Mouse (Mus musculus): Measurements from ENCODE around the gene Tomm6. TPM values are rescaled to one million over a fixed set of nuclear protein-coding genes. Genes with fewer than 3 reads are reported as not detected.

Tomm6 gene
- total RNA-seq (2021), result 100 to 1,000 TPM; 218 to 227 TPM
- long read RNA-seq, experiment 1, transcript Tomm6-201 (3 exons, 594 nt), result minor isoform, 5 of 132 reads
- long read RNA-seq, experiment 1, transcript Tomm6-202 (3 exons, 749 nt), result major isoform, 125 of 132 reads
- long read RNA-seq, experiment 1, partial matches to known transcripts, result 0 of 132 reads
- long read RNA-seq, experiment 1, other reads (novel, unspliced or antisense), result 2 of 132 reads
- long read RNA-seq, experiment 2, transcript Tomm6-202 (3 exons, 749 nt), result major isoform, 105 of 115 reads
- long read RNA-seq, experiment 2, partial matches to known transcripts, result 3 of 115 reads
- long read RNA-seq, experiment 2, other reads (novel, unspliced or antisense), result 2 of 115 reads

GRCm38 (mm10) chr17:47688344-47688607 lies at the start of gene Tomm6:
TSS of gene Tomm6 (minus strand) at chr17:47688386.
- no peak for DNase-seq (ENCODE audit: low spot score in 2 of 2)
- intact Hi-C loops (cut with DNase I), result no loop called here

- peak; percentile 60 to 74 for DNase-seq (ENCODE audit: low spot score in 2 of 2)
- intact Hi-C loops (cut with DNase I), result loop anchor here (5.0 kb wide), 1 partner anchor 40 kb away; no protein-coding TSS in a partner anchor
Observed at GRCm38 (mm10) chr17:47737271-47738065, 49.3 kb upstream of the Tomm6 start.

DNA sequence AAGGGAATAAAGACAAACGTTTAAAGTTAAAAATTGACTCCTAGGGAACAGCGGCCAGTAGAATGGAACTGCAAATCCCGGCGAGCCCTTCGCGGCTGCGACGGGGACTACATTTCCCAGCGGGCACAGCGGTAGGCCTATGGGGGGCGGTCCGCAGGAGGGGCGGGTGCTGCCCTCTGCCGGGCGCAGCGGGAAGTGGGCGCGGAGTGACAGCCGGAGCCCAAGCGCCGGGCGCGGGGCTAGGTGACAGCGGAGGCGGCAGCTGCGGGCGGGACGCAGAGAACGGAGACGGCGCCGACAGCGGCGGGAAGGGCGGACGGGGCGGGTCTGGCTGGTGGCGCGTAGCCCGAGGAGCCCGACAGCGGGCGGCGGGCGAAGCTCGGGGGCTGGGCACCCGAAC lies 48.7 kb upstream of the Tomm6 start, which contains the start of gene Tfeb:
Tfeb (plus strand) TSS at position 175 of the 400 bp plus-strand sequence.
- intact Hi-C loops (cut with DNase I), result loop anchor here (5.0 kb wide), 1 partner anchor 40 kb away; no protein-coding TSS in a partner anchor
- DNase-seq (ENCODE audit: low spot score in 2 of 2), result peak; percentile 96 to 98

- intact Hi-C loops (cut with DNase I), result loop anchor here (5.0 kb wide), 1 partner anchor 38 kb away; no protein-coding TSS in a partner anchor
- DNase-seq (ENCODE audit: low spot score in 2 of 2), result no peak
Observed at GRCm38 (mm10) chr17:47735553-47736100, 47.4 kb upstream of the Tomm6 start.

- no peak for DNase-seq (ENCODE audit: low spot score in 2 of 2)
- intact Hi-C loops (cut with DNase I), result no loop called here
Observed at GRCm38 (mm10) chr17:47730633-47731575, 42.7 kb upstream of the Tomm6 start.

- no peak for DNase-seq (ENCODE audit: low spot score in 2 of 2)
- intact Hi-C loops (cut with DNase I), result no loop called here
Observed at GRCm38 (mm10) chr17:47726566-47726965, 38.4 kb upstream of the Tomm6 start, which contains the start of gene Pgc. TSS of gene Pgc (plus strand) at chr17:47726842.

- intact Hi-C loops (cut with DNase I), result no loop called here
- DNase-seq (ENCODE audit: low spot score in 2 of 2), result no peak
Observed at GRCm38 (mm10) chr17:47721183-47721582, 33.0 kb upstream of the Tomm6 start.

GRCm38 (mm10) chr17:47715037-47715436 lies 26.9 kb upstream of the Tomm6 start:
- DNase-seq (ENCODE audit: low spot score in 2 of 2), result no peak
- intact Hi-C loops (cut with DNase I), result no loop called here

GRCm38 (mm10) chr17:47712889-47713571 lies 24.8 kb upstream of the Tomm6 start:
- DNase-seq (ENCODE audit: low spot score in 2 of 2), result no peak
- intact Hi-C loops (cut with DNase I), result no loop called here

DNA sequence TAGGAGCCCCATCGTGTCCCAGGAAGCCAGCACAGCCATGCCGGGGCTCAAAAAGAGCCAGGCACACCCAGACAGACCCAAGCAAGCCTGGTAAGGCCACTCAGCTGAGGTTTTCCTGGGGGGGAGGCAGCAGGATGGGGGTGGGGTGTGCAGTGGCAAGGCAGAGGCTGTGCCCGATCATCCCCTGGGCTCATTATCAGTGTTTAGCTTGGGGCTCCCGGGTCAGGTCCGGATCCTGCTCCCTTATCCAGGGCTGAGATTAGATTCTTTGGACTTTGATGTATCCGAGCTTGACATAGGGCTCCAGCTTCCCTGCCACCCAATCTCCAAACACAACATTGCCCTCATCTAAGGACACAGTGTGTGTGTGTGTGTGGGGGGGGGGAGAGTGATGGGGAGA lies 23.7 kb upstream of the Tomm6 start:
- no peak for DNase-seq (ENCODE audit: low spot score in 2 of 2)
- intact Hi-C loops (cut with DNase I), result no loop called here

DNA sequence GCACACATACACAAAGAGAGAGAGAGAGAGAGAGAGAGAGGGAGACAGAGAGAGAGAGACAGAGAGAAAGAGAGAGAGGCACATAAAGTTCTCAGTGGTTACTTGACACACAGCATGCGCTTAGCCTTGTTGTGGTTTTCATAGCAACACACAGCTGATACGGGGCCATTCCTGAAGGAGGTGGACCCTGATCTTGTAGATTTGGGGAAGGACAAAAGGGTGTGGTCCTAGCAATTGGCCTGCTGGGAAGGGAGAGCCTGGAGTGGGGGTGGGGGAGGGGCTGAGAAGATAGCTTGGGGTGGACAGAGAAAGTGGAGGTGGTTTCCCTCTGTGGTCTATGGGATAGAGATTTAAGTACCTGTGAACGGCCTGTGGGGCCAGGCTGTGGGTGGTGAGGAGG lies 21.9 kb upstream of the Tomm6 start:
- no peak for DNase-seq (ENCODE audit: low spot score in 2 of 2)
- intact Hi-C loops (cut with DNase I), result no loop called here

- no peak for DNase-seq (ENCODE audit: low spot score in 2 of 2)
- intact Hi-C loops (cut with DNase I), result no loop called here
Observed at GRCm38 (mm10) chr17:47708972-47709371, 20.8 kb upstream of the Tomm6 start.

DNA sequence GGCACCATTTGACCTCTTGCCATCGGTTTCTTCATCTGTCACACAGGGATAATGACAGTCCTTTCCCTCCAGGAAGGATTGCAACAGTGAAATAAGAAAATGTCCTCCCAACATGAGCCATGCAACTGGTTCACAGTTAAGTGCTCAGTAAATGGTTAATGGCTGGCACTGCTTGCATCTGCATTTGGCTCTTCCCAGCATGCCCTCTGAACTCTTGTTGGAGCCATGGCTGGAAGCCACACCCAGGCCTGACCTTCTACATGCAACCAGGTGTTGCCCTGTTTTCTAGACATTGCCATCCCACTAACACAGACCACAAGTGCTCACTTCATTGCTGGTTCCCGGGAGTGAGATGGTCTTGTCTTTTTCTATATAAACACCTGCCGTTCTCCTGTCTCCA lies 19.8 kb upstream of the Tomm6 start:
- DNase-seq (ENCODE audit: low spot score in 2 of 2), result no peak
- intact Hi-C loops (cut with DNase I), result no loop called here

GRCm38 (mm10) chr17:47706196-47706595 lies 18.0 kb upstream of the Tomm6 start:
- intact Hi-C loops (cut with DNase I), result no loop called here
- no peak for DNase-seq (ENCODE audit: low spot score in 2 of 2)

DNA sequence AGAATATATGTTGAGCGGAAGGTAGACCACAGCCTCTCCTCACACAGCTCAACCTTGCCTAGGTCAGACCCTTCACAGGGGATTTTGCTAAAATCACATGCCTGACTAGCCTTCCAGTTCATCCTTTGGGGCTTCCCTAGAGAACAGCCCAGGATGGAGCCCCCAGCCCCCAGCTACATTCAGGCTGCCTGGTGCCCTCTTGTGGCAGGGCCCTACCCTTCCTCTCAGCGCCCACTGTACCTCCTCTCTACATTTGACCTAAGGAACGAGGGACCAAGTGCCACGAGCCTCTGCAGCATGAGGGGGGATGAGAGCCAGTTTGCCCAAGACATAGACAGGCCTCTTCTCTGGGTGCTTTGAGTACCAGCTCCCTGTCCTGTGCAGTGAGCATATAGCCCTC lies 16.5 kb upstream of the Tomm6 start:
- no peak for DNase-seq (ENCODE audit: low spot score in 2 of 2)
- intact Hi-C loops (cut with DNase I), result no loop called here

GRCm38 (mm10) chr17:47703556-47703955 lies 15.4 kb upstream of the Tomm6 start:
- DNase-seq (ENCODE audit: low spot score in 2 of 2), result no peak
- intact Hi-C loops (cut with DNase I), result no loop called here

- intact Hi-C loops (cut with DNase I), result no loop called here
- no peak for DNase-seq (ENCODE audit: low spot score in 2 of 2)
Observed at GRCm38 (mm10) chr17:47702548-47703345, 14.6 kb upstream of the Tomm6 start.

DNA sequence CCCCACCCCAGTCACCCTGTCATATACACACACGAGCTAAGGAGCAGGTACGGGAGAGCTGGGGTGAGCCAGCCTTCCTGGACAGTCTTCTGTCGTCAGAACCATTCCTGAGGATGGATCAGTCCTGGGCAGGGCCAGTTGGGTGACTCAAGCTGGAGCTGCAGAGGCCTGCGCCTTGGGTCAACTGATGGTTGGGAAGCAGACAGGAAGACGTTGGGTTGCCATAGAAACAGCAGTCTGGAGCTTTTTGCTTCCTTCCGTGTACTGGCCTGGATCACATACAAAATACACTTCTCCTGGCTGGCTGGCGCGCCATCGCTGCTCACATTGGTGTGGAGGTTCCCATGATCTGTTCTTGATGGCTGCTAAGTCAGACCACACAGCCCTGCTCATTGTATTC lies 13.6 kb upstream of the Tomm6 start:
- peak in 1 of 2 experiments; percentile 40 for DNase-seq (ENCODE audit: low spot score in 2 of 2)
- intact Hi-C loops (cut with DNase I), result no loop called here
